Mouse (Mus musculus): ENCODE results near the gene Otx2.

Otx2 gene

GRCm38 (mm10) chr14:48673541-48673940 lies at the start of gene Otx2:
Gene Otx2 (minus strand): TSS chr14:48673819.
- no peak for DNase-seq (ENCODE audit: low spot score)

GRCm38 (mm10) chr14:48722763-48723162 lies 49.1 kb upstream of the Otx2 start:
- DNase-seq (ENCODE audit: low spot score) = no peak

GRCm38 (mm10) chr14:48719296-48719695 lies 45.7 kb upstream of the Otx2 start:
- DNase-seq (ENCODE audit: low spot score) = no peak

DNA sequence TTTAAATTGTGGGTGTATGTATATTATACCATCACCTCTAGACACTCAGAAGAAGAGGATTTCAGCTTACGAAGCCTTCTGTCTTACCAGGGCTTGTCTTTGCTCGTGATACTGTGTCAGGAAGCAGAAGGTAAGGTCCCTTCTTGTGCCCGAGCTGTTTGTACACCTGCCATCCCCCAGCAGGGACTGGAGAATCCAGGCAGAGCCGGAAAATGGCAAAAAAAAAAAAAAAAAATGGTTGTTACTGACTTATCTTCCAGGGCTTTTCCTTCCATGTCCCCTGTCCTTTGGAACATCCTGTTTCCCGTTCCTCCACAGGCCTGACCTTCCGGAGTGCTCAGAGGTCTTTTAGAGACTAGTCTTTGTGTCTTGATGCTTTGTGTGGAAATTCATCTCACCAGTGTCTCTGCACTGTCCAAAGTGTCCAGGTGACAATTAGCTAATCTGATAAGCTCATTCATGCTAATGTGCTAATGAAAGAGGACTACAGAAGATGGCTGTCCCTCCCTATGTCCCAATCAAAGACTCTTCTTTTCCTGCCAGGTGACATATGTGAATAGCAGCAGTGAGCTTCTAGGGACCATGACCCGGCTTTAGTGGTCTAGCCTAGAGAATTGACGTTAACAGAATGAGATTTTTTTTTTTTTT lies 44.1 kb upstream of the Otx2 start:
- no peak for DNase-seq (ENCODE audit: low spot score)

- no peak for DNase-seq (ENCODE audit: low spot score)
Observed at GRCm38 (mm10) chr14:48716456-48716855, 42.8 kb upstream of the Otx2 start.

DNA sequence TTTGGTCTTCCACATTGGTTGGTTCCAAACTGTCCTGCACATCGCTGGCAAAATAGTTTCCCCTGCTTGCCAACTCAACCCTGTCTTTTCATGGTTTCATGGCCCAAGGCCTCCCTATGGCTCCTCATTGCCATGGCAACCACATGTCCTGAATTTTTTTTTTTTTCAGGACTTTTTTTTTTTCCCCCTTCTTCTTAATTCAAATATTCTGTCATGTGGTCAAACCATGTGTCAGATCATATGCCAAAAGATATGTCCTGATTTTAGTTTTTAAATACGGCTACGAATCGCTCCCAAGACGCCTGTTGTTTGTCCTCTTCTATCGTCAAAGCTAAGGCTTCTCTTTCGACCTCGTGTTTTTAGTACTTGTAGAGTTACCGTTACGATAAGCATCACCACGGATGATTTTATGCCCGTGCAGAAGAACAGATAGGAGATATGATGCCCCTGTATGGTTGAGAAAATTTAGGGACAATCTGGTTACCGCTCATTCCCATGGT lies 37.3 kb upstream of the Otx2 start:
- no peak for DNase-seq (ENCODE audit: low spot score)

- no peak for DNase-seq (ENCODE audit: low spot score)
Observed at GRCm38 (mm10) chr14:48710062-48710870, 36.6 kb upstream of the Otx2 start.

DNA sequence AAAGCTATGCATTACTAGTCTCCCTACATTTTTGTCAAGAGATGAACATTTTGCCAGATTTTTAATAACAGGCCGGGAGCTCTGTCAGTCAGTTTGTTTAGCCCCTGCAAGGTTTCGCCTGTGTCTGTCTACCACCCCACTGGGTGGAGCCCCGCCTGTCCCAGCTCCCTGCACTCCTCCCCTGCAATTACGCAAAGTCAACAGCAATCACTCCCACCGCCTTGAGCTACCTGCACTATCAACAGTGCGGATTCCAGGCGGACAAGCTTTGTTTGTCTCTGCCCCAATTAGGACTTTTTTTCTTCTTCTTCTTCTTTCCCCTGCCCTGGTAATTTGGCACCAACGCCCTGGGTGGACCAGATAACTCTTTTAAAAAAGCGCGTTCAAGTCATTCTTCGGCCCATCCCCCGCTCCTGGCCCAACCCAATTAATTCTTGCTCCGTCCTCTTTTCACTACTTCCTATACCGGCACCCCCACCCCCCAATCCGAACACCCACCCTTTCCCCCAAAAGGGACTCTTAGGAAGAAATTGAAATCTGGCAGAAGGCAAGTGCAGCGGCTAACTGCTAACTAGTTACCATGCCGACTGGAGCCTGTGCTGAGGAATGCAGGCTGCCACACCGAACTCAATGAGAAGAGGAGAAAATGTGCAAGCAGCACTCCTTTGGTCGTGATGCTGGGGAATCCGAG lies 35.9 kb upstream of the Otx2 start:
- peak; percentile 5 for DNase-seq (ENCODE audit: low spot score)

- DNase-seq (ENCODE audit: low spot score) = no peak
Observed at GRCm38 (mm10) chr14:48707844-48708383, 34.3 kb upstream of the Otx2 start.

- DNase-seq (ENCODE audit: low spot score) = no peak
Observed at GRCm38 (mm10) chr14:48707391-48707790, 33.8 kb upstream of the Otx2 start.

GRCm38 (mm10) chr14:48700790-48701370 lies 27.3 kb upstream of the Otx2 start:
- no peak for DNase-seq (ENCODE audit: low spot score)

DNA sequence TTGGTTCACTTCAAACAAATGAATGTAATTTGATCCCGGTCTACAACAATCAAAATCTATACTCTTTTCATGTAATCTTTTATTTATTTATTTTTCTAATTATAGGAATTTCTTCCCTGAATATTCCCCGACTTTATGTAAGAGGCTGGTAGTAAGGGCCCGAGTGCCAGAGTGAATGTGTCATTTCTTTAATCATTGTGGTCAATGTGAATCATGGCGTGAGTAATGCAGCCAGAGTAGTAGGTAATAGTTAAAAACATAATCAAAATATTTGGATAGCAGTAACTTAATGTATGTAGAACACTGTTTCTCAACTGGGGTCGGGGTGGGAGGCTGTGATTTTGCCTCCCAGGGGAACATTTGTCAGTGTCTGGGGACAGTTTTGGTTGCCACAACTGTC lies 6.0 kb upstream of the Otx2 start:
- DNase-seq (ENCODE audit: low spot score) = no peak

DNA sequence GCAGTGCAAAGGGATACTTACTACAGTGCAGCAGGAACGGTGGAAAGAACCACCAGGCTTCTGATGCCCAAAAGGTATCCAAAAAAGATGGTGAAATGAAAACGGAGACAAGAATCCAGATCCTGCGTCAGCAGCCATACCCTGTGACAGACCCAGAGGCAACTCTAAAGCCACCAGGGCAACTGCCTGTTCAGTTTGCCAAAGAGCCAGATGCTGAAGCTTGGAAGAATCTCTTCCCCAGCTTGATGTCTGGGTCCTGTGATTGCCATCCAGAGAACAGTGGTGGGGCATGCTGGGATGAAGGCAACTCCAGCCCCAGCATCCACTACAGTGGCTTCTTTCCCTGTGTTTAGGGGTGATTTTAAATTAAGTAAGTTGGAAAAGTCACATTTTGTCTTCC lies 5.1 kb upstream of the Otx2 start:
- no peak for DNase-seq (ENCODE audit: low spot score)

- no peak for DNase-seq (ENCODE audit: low spot score)
Observed at GRCm38 (mm10) chr14:48674036-48674831, 615 bp upstream of the Otx2 start.

- no peak for DNase-seq (ENCODE audit: low spot score)
Observed at GRCm38 (mm10) chr14:48672611-48673176, 925 bp downstream of the Otx2 start.

GRCm38 (mm10) chr14:48671480-48672240 lies 2.0 kb downstream of the Otx2 start:
- no peak for DNase-seq (ENCODE audit: low spot score)

GRCm38 (mm10) chr14:48670761-48671479 lies 2.7 kb downstream of the Otx2 start:
- no peak for DNase-seq (ENCODE audit: low spot score)

DNA sequence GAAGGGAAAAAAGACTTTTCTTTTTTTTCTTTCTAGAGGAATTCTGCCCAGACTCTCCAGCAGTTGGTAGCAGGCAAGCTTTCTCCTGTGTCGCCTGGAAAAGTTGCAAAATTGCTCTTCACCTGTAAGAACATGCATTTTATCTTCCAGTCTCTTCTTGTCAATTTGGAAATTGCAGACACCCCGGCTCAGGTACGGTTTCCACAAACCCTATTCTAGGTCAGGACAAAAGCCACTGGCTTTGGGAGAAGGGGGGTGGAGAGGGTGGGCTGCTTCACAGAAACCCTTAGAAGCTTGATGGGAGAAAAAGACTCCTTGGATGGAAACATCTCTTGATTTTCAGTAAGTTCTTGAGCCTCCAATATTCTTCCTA lies 3.4 kb downstream of the Otx2 start:
- DNase-seq (ENCODE audit: low spot score) = no peak

- no peak for DNase-seq (ENCODE audit: low spot score)
Observed at GRCm38 (mm10) chr14:48669541-48670257, 3.9 kb downstream of the Otx2 start.

Data from layer of hippocampus, adult 11-12 months (tissue).